Mouse (Mus musculus) lung, postnatal 0 days (tissue): ENCODE data around the gene Cracr2b.

Experiments
- CTCF ChIP-seq: IDR thresholded peaks from 2 replicates; pipeline ENCODE4 v1.5.1; 2016; ENCODE audit warnings: antibody characterized with exemption, mild to moderate bottlenecking
- EP300 ChIP-seq: IDR thresholded peaks from 2 replicates; pipeline ENCODE4 v1.6.1; 2016; ENCODE audit warnings: antibody characterized with exemption, mild to moderate bottlenecking, control low read depth

DNA sequence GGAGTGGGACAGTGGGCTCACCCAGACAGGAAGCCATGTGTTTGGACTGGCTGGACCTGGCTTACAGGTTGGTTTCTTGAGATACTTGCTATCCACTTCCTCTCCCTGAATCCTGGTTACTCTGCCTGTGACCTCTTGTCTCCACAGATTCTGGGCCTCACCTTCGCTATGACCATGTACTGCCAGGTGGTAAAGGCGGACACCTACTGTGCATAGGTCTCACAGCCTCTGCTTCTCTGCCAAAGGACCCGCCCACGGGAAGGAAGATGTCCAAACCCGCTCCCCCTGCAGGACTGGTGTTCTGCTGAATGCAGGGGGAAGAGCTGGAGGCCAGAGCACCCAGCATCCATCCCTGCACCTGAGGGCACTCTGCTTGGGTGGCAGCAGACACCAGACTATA is 31.8 kb downstream of the Cracr2b start:
- TF ChIP-seq CTCF, result no peak
- no peak for TF ChIP-seq EP300
